Mouse (Mus musculus) thymus, postnatal 4 days (tissue): Measurements from ENCODE around the gene Slc28a3.
A peak's percentile ranks its signal among the peaks of the same experiment; 100 is the strongest.

Experiments used
- DNase-seq: peaks from one replicate; pipeline ENCODE4 v3.0.0; 2021

Slc28a3 gene

DNA sequence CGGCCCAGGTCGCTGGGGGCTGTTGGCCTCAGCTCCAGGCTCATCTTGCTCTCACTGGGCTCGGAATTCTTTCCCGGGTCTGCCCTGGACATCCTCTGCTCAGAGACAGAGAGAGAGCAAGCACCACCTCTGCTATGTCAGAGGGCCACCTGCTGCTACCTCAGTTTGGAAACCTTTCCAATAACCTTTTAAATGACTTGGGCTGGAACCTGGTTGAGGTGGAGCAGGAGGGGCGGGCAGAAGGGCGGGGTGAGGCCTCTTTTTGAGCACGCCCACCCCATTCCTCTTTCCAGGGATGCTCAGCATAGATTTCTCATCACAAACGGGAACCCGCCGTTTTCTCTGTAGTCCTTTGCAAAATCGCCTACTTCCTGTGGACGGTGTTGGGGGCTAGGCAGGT lies at the start of gene Slc28a3:
Slc28a3 (minus strand) TSS at position 162 of the 400 bp plus-strand sequence.
- DNase-seq = no peak

GRCm38 (mm10) chr13:58657987-58658386 lies 47.3 kb upstream of the Slc28a3 start:
- no peak for DNase-seq

- no peak for DNase-seq
Measured at GRCm38 (mm10) chr13:58656885-58657284, 46.2 kb upstream of the Slc28a3 start.

DNA sequence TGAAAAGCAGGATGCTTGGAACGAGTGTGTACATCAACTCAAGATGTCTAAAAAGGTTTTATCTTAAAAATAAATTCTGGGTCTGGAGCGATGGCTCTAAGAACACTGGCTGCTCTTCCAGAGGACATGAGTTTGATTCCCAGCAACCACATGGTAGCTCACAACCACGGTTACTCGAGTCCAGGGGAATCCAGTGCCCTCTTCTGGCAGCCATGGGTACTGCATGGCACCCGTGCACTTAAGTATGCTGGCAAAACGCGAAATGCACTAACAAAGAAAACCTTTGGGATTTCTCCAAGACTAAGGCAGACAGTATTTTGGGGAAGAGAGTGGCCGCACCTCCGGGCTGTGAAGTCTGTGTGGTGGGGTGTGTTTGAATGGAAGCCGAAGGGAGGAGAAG lies 44.9 kb upstream of the Slc28a3 start:
- DNase-seq = peak; percentile 38

- DNase-seq = peak; percentile 76
Measured at GRCm38 (mm10) chr13:58640330-58640729, 29.7 kb upstream of the Slc28a3 start.

- peak; percentile 26 for DNase-seq
Measured at GRCm38 (mm10) chr13:58638950-58639349, 28.3 kb upstream of the Slc28a3 start.

DNA sequence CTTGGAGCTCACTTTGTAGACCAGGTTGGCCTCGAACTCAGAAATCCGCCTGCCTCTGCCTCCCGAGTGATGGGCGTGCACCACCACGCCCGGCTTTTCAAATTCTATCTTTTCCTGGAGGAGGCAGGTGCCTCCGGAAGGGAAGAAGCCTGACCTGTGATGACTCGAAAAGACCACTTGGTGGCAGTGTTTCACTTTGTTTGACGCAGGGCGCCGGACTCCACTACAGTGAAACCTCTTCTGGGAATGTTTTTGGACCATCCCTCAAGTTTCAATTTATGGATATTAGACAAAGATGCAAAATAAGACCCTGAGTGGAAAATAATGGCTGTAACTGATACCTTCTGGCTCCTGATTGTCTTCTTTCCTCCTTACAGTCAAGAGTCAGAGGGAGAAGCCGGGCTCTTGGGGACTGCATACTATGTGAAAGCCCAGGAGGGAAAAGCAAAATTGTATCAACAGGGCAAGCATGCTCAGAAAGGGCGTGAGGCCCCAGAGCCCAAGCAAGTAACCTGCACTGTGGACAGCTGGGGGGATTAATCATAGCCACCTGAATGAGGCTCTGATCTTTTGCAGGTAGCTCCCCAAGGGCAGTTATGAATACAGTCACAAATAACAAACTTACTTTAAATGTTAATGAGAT lies 26.8 kb upstream of the Slc28a3 start:
- DNase-seq = peak; percentile 54

GRCm38 (mm10) chr13:58633887-58634286 lies 23.2 kb upstream of the Slc28a3 start:
- peak; percentile 31 for DNase-seq

DNA sequence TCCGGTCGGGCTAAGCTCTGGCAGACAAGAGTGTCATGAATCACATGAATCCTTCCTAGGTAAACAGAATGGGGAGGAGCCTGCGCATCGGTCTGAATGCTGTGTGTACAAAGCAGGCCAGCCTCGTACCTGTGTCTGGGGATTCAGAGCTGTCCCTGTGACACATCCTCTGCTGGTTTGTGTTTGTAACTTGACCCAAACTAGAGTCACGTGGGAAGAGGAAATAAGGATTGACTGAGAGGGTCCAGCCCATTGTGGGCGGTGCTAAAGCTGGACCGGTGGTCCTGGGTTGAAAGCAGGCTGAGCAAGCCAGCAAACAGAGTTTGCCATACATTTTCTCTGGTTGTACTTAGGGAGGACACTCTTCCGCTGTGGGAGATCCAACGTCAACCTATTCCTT lies 20.1 kb upstream of the Slc28a3 start:
- DNase-seq = no peak

- DNase-seq = no peak
Measured at GRCm38 (mm10) chr13:58629365-58630050, 18.8 kb upstream of the Slc28a3 start.

DNA sequence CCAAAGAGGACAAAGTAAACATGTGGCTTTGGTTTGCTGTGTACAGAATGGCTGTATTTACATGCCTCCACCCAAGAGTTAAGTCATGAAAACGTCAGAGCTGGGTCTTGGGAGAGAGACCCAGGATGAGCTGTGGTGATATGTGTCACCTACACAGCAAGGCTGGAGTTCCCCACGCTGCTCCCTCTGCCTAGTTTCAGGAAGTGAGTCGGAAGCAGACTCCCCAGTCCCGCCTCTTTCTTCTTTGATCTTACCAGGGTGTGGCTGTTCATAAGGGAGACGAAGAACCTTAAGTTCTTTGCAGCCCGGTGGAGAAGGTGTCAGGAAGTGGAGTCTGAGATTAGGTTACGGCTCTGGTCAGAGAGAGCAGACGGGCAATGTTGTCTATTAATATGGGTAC lies 12.0 kb upstream of the Slc28a3 start:
- DNase-seq = no peak

- DNase-seq = no peak
Measured at GRCm38 (mm10) chr13:58619301-58619700, 8.6 kb upstream of the Slc28a3 start.

GRCm38 (mm10) chr13:58610059-58610458 lies 618 bp downstream of the Slc28a3 start:
- DNase-seq = no peak

- DNase-seq = no peak
Measured at GRCm38 (mm10) chr13:58601201-58601855, 9.3 kb downstream of the Slc28a3 start.

- no peak for DNase-seq
Measured at GRCm38 (mm10) chr13:58598578-58598977, 12.1 kb downstream of the Slc28a3 start.

- DNase-seq = peak; percentile 54
Measured at GRCm38 (mm10) chr13:58593129-58593528, 17.5 kb downstream of the Slc28a3 start.

DNA sequence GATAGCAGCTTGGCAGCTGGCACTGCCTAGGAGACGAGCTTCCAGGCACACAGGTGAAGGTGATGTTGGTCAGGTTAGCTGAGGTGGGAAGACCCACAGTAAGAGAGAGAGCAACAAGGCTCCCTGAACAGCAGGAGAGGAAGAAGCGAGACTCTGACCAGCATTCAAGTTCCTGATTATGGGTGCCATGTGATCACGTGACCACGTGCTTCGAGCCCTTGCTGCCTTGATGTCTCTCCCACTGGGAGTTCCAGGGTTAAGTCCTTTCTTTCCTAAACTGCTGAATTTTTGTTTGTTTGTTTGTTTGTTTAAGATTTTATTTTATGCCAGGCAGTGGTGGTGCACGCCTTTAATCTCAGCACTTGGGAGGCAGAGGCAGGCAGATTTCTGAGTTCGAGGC lies 18.8 kb downstream of the Slc28a3 start:
- DNase-seq = no peak

DNA sequence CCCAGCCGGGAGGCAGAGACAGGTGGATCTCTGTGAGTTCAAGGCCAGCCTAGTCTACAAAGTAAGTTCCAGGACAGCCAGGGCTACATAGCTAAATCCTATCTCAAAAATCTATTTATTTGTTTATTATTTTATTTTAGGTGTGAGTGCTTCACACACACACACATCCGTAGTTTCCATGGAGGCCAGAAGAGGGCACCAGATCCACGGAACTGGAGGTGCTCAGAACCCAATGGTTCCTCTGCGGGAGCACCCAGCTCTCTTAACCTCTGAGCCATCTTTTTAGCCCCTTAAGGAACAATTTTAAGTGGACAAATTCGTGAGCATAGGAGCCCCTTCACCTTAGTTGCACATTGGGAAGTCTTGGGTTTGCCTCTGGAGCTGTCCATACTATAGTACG lies 20.0 kb downstream of the Slc28a3 start:
- peak; percentile 65 for DNase-seq

GRCm38 (mm10) chr13:58589517-58589858 lies 21.2 kb downstream of the Slc28a3 start:
- DNase-seq = peak; percentile 86

- DNase-seq = no peak
Measured at GRCm38 (mm10) chr13:58588655-58589516, 21.8 kb downstream of the Slc28a3 start.

DNA sequence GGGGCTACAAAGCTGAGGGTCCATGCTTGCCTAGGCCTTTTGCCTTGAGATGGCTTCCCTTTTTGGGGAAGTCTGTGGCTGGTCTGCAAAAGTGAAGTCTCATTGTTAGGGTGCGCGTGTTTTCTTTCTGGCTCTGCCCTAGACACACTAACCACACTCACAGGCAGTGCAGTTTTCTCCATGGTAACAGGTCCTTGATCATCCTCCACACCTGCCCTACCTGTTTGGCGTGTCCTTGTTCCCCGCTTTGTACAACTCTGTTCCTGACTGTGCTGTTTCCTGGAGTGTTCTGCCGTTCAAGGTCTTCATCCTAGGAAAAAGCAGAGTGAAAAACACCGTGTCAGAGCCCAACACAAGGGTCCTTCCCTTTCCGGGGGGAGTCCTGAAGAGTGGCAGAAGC lies 22.7 kb downstream of the Slc28a3 start:
- no peak for DNase-seq

GRCm38 (mm10) chr13:58566181-58566580 lies 44.5 kb downstream of the Slc28a3 start:
- DNase-seq = no peak

DNA sequence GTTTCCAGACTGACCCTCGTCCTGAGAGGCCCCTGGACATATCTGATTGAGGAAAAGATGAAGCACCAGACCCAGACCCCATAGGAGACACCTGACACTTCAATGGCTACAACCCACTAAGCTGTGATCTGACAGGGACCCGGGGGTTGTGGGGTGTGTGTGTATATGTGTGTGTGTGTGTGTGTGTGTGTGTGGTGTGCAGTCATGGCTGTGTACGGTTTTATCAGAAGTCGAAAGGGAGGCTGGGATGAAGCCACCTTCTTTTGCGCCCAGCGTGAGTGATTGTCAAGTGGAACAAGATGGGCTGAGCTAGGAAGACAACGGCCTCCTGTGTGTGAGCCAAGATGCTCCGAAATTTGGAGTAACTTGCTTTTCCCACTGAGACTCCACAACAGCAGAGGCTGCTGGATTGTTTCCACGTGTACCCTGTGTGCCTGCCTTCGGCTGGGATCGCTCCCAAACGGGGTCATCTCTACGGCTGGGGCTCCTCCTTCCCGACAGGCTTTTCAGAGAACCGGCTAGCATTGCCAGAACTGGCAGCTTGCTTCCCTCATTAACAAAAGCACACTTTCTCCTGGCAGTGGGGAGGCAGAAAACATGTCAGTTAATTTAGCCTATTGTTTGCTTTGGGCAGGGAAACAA lies 50.1 kb downstream of the Slc28a3 start:
- no peak for DNase-seq
